Mouse (Mus musculus) lung, adult 18-20 months (tissue): ENCODE results near the gene Kank1.

Experiments used
- DNase-seq, 2 experiments: peaks; one replicate each; pipeline ENCODE4 v3.0.0; 2022; ENCODE audit warnings: mixed read lengths in 2 of 2

The Kank1 gene

GRCm38 (mm10) chr19:25253198-25253597 is 16.4 kb downstream of the Kank1 start:
- DNase-seq = no peak

- DNase-seq = no peak
Observed at GRCm38 (mm10) chr19:25253628-25254027, 16.9 kb downstream of the Kank1 start.

DNA sequence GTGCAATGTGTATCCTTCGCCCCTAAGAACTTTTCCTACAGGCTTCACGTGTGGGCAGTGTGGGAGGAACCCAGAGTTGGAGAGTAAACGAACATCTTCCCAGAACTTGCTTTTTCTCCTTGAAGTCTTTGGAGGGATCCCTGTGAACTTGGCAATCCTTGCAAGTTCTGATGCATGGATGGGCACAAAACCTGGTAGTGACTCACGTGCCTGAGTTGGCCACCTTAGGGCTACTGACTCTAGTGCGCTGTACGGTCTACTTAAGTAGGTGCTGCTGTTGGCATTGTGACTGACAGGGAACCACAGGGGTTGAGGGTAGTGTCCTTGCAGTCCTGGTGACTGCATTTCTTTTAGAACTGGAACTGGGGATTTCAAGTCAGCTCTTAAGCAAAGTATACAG is 21.5 kb downstream of the Kank1 start:
- no peak for DNase-seq

GRCm38 (mm10) chr19:25266181-25266580 is 29.4 kb downstream of the Kank1 start:
- no peak for DNase-seq

GRCm38 (mm10) chr19:25267247-25267646 is 30.5 kb downstream of the Kank1 start:
- DNase-seq = peak; percentile 39 to 42

DNA sequence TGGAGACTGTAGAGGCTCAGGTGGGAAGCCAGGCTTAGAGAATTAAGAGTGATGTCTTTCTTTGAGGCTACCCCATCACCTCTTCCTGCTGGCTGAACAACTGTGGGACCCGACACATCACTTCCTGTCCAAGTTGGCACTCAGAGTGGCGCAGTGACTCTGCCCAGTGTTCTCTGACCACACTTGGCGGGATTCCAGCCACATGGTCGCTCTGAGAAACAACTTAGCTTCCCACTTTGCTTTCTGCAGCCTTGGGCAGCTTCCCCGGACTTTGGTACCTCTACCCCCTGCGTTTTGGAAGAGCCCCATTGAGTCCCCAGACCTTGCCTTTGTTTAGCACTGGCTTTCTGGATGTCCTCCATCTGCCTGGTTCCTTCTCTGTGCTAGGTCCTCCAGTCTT is 31.8 kb downstream of the Kank1 start:
- DNase-seq = peak; percentile 27 to 50

GRCm38 (mm10) chr19:25271591-25271990 is 34.8 kb downstream of the Kank1 start:
- no peak for DNase-seq

GRCm38 (mm10) chr19:25273179-25273578 is 36.4 kb downstream of the Kank1 start:
- DNase-seq = no peak

GRCm38 (mm10) chr19:25276600-25277395 is 40.0 kb downstream of the Kank1 start:
- no peak for DNase-seq

DNA sequence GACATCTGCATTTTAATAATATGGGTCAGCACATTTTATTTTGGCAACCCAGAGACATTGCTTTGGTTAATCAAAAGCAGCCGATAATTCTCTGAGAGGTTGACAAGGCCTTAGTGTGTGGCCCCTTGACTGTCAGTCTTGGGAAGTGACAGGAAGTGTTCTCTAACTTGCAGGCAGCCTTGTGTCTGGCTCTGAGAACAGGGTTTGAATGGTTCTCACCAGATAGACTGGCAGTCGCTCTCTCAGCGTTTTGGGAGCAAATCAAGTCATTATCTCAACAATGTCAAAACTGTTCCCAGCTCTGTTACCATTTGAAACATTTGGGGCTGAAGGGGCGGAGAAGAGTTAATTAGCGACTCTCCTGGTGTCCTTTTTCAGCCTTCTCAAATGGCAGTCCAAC is 41.0 kb downstream of the Kank1 start:
- DNase-seq = no peak

DNA sequence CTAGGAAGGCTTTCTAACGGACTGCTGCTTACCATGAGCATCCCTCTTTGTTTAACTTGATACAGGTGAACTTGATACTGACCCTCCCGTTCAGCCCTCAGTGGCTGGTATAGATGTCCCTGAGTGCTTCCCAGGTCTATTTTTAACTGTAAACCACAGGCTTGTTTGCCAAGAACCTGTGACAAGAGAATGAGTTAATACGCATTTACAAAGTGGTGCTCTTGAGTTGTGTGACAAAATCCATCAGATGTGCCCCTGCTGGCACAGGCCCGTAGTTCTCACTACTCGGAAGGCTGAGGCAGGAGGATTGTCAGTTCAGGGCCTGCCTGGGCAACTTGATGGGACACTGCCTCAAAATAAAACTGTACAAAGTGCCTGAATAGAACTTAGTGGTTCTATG is 42.8 kb downstream of the Kank1 start:
- DNase-seq = no peak

GRCm38 (mm10) chr19:25283665-25284064 is 46.9 kb downstream of the Kank1 start:
- no peak for DNase-seq

GRCm38 (mm10) chr19:25285756-25286538 is 49.2 kb downstream of the Kank1 start:
- DNase-seq = no peak

DNA sequence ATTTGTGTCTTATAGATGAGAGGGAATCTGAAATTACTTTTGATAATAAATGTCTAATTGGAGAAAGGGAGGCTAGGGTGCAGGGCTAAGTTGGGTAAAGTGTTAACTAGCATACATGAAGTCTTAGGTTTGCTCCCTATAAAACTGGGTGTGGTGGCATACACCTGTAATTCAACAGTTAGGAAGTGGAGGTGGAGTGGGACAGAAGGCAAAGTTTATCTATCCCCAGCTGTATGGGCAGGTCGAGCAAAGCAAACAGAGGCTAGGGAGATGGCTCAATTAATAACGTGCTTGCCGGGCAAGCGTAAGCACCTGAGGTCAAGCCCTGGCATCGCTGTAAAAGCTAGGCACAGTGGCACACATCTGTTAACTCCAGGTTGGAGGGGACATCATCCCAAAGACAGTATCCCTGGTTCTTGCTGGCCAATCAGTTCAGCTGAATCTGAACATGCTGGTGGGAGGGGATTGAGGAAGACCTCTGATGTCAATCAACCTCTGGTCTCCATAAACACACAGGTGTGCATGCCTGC is 54.3 kb downstream of the Kank1 start:
- no peak for DNase-seq

DNA sequence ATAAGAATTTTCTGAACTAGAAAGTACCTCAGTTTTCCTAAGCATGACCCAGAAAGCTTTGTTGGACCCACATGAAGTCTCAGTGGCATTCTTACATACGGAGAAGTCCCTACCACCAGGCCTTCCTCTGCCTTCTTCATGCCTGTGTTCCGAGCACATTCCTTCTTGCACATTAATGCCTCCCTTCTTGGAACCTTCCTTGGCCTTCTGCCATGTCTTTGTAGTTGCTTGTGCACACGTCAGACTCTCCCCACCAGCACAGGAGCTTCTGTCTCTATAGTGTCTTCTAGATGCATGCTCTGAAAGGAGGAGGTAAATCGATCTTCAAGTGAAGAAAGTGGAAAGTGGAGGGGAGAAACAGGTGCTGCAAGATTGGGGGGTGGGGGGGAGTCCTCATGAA is 58.4 kb downstream of the Kank1 start:
- no peak for DNase-seq

DNA sequence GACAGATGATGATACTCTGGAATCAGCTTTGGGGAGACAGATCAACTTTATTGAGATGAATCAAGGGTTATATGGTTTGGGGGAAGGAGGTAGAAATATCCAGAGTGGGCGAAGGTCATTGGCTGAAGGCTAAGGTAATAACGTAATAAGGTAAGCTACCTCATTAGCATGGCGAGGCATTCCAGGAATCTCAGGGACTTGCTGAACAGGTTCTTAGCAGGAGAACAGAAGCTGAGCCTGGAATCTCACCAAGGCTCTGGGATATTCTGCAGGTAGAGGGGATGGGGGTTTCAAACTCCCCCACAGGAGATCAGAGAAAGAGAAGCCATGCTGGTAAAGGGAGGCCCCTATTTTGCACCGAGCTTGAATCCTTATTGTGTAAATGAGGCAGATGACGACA is 60.5 kb downstream of the Kank1 start:
- DNase-seq = peak in 1 of 2 experiments; percentile 11

DNA sequence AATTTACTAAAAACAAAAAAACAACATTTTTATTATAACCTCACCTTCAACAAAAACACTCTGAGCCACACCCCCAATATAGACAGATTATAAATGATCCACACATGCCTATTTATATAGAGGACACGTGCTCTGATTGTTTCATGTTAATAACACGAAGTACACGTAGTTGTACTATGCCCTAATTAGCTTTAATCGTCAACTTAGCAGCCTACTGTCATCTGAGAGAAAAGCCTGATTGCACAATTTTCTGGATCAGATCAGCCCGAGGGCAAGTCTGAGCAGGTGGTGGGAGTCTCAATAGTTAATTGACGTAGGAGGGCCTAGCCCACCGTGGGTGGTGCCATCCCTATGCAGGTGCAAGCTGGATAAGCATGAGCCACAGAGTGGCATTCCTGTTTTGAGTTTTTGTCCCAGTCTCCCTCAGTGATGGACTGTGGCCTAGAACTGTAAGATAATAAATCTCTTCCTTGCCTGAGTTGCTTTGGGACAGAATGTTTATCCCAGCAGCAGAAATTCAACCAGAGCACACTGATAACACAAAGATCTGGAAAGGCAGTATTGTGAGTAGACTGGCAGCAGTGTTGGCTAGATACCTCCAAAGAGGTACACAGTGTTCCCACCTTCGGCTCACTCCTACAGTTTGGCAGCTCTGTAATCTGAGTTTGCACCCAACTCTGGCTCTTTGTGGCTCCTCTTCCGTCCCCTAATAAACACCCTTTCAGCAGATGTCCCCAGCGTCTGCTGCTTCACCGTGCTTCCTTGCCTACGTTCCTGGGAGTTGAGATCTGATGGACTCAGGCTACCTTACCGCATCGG is 63.3 kb downstream of the Kank1 start:
- no peak for DNase-seq

DNA sequence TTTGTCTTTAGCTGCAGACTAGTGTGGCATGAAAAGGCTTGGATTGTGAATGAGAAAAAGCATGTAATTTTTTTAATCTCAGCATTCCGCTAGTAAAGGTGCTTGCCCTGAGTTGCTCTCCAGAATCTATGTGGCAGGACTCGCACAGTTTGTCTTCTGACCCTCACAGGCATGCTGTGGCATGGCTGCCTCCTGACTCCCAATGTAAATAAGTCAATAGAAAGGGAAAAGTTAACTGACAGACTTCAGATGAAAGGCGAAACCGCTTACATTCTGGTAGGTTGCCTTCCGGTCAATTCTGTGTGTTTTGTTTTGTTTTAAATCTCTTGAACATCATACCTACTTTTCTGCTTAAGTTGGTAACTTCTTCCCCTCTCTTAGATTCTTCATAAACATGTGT is 64.4 kb downstream of the Kank1 start:
- no peak for DNase-seq

DNA sequence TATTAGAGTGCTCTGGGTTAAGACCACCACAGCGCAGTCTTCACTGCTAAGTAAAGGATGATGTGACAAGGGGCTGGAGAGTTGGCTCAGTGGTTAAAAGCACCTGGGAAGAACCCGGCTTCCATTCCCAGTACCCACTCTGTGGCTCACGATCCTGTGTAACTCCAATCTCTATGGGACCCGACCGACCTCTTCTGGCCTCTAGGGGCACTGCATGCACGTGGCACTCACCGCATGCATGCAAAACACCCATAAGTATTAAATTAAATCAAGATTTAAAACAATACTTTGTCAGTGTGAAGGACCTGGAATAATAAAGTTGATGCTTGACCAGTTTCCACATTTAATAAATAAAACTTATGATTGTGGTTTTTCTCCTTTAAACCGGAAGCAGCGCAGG is 69.5 kb downstream of the Kank1 start:
- DNase-seq = no peak

GRCm38 (mm10) chr19:25308156-25308555 is 71.4 kb downstream of the Kank1 start:
- no peak for DNase-seq

DNA sequence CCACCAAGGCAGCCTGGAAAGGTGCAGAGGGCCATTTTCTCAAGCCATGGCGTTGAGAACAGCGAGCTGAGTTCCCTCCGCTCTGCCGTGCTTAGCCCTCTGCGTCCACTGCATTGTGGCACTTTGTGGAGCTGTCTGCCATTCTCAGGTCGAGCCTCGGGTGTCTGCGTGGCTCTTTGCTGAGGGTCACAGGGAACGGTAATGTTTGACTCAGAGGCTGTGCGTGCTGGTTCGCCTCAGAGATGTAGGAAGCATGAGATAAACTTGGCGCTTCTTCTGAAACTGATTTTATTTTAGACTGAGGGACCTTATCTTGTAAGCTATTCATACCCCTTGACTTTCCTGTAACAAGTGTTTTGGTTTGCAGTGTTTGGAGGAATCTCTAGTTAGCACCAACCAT is 72.0 kb downstream of the Kank1 start:
- DNase-seq = no peak

DNA sequence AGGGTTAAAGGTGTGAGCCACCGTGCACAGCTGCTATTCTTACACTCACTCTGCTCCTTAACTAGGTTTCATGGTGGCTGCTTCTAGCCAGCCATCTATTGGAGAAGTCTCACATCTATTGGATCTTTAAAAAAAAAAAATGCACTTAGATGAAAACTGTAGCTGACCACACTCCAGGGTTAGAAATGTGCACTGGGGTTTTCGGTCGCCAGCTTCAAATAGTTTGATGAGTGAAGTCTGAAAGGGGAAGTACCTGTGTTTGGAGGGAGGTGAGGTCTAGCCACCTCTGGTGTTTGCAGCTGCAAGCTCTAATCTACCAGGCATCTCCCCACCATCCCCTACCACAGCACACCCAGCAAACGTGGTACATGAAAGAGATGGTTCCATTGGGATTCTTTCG is 74.2 kb downstream of the Kank1 start:
- DNase-seq = no peak

GRCm38 (mm10) chr19:25311626-25312025 is 74.9 kb downstream of the Kank1 start:
- no peak for DNase-seq
